Mouse (Mus musculus) urinary bladder, adult 2 months (tissue): ENCODE results near the gene Map3k7. TPM values are rescaled to one million over a fixed set of nuclear protein-coding genes. Genes with fewer than 3 reads are reported as not detected.

Experiments used
- DNase-seq: peaks from one replicate; pipeline ENCODE4 v3.0.0; 2022; ENCODE audit warnings: low spot score
- polyA plus RNA-seq: library from polyadenylated mRNA; depleted of rRNA; stranded (reverse); fragments of >200 nt; gene quantifications from 2 replicates; pipeline ENCODE4 v1.2.3, GENCODE M21; 2012

Gene Map3k7
- polyA plus RNA-seq, 1 experiment, result 37.6 TPM

- no peak for DNase-seq
Measured at GRCm38 (mm10) chr4:32062381-32063059, 98.6 kb downstream of the Map3k7 start.

DNA sequence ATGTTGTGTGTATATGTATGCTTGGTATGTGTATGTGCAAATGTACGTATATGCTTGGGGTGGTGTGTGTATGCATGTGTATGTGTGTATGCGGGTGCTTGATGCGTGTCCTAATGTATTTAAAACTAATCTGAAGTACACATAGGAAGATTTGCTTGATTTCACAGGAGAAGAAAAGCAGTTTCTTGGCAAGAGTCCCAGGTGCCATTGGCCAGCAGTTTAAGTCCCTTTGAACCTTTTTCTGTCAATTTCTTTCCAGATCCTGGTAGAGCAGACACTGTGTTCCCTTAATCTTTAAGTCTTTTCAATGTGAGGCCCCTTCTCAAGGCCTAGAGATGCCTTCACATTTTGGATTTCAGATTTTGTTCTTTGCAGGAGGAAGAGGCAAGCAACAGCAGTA is 99.4 kb downstream of the Map3k7 start:
- no peak for DNase-seq
